Mouse (Mus musculus) v-Abl transformed pro-B cells (cell line): ENCODE measurements at regions not wholly inside any gene's neighbourhood (a gene's known extent, or its start where the extent isn't known, plus 50 kb on each side); places are given as distances from the start of the nearest gene placed in this dataset.

Experiments used
- in situ Hi-C, 2 experiments: fragments of 400-800 bp; cut with MboI; formaldehyde crosslinking; loops; one replicate each; pipeline ENCODE4 v1.15.1; 2025; ENCODE audit not compliant: unreplicated experiment in 2 of 2

DNA sequence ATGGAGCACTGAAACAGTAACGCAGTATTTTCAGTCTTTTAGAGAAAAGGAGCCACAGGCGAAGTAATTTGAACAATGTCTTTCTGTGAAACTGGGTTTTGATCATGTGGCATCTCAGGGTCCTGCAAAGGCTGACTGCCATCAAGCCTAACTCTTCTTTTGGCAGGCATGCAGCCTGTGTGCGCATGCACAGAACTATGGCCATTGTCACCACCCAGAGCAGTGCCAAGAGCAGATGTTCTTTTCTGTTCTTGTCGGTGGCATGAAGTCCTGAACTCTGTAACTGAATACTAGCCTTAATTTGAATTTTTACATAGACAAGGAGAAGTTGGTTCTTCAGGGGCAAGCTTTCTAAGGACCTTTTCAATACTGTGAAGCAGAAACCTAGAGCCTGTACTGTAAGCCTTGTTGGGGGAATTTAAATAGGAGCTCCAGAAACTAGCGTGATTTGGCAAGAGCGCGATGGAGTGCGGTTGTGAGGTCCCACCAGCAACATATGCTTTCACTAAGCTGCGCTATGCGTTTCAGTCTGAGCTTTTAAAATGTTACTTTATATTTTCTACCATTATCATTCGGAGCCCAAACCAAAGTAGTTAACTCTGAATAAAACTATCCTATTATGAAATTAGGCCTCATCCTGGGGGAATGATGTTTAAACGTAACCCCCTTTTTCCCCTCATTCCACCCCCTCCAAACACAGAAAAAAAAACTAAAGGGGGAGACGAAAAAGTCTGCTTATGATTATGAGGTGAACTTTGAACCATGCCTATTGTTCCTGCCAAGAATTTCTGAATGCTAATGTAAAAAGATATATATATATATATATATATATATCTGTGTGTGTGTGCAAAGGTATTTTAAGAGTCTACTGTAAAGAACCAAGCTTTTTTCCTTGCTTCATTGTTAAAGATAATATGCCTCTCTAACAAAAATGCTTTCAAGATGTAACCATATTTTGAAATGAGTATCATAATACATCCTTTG is 606.3 kb downstream of the Nfib start:
- in situ Hi-C loops = no loop called here

- in situ Hi-C loops = no loop called here
Observed at GRCm38 (mm10) chr4:82092296-82093230, 613.0 kb downstream of the Nfib start.

- in situ Hi-C loops = no loop called here
Observed at GRCm38 (mm10) chr4:82089657-82090056, 615.9 kb downstream of the Nfib start.

GRCm38 (mm10) chr4:82083519-82083918 is 622.0 kb downstream of the Nfib start:
- in situ Hi-C loops = no loop called here

DNA sequence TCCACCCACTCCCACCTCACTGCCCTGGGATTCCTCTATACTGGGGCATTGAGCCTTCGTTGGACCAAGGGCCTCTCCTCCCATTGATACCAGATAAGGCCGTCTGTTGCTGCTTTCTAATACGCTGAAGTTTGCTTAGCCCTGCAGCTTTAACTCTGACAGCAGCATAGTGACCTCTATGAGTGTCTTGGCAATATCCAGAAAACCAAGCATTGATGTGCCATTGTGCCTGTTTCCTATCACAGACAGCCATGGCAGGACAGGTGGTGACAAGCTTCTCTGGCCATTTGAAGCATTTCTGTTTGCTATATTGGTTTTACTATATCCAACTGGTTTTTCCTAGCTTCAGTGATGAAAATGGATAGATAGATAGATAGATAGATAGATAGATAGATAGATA is 625.4 kb upstream of the Mpdz start:
- in situ Hi-C loops = no loop called here

GRCm38 (mm10) chr4:82065641-82066358 is 623.2 kb upstream of the Mpdz start:
- in situ Hi-C loops = no loop called here

DNA sequence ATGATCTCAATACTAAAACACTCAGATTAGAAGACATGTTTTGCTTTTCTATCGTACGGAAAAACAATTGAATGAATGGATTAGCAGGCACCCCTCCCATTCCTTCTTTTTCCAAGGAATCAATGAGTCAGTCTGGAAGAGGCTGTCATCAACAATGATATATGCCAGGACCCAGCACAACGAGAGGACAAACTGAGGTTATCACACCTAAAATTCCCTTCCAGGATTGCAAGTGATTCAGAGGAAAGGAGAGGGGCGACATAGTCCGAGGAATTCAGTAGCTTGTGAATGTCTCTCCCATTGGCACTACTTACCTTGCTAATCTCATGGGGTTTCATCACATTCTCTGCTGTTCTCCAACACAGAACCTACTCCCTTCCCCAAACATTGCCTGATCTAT is 620.1 kb upstream of the Mpdz start:
- in situ Hi-C loops = no loop called here

GRCm38 (mm10) chr4:82056671-82057070 is 614.1 kb upstream of the Mpdz start:
- in situ Hi-C loops = no loop called here

DNA sequence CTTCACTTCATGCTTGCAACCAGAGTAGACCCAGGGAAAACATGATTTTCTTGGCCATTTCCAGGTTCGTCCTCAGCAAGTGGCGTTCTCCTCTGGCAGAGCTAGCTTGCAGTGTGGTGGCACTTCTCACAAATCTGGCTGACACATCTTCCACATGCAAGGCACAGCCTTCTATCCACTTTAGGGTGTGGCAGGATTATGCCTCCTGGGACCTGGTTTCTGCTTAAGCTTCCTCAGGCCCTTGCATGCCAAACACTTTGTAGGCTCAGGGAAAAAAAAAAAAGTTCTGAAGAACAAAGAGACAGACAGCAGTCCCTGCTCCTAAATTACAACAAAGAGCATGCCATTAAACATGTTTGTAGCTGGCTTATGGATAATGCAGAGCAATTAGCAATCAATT is 605.6 kb upstream of the Mpdz start:
- in situ Hi-C loops = no loop called here

DNA sequence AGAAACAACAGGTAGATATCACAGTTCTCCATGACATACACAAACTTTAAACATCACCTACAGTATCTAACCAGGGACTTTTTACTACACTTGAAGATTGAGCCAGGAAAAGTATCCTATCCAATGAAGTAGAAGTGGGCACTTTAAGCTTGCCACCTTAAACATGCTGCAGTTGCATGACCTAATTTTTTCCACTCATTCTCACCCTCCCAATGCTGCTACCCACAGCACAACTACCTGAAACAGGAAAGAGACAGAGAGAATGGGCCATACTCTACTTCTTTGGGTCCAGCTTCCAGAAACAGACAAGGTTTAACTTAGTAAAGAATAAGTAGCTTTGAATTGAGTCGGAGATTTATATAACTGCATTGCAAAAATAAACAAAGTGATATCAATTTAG is 594.9 kb upstream of the Mpdz start:
- in situ Hi-C loops = no loop called here

DNA sequence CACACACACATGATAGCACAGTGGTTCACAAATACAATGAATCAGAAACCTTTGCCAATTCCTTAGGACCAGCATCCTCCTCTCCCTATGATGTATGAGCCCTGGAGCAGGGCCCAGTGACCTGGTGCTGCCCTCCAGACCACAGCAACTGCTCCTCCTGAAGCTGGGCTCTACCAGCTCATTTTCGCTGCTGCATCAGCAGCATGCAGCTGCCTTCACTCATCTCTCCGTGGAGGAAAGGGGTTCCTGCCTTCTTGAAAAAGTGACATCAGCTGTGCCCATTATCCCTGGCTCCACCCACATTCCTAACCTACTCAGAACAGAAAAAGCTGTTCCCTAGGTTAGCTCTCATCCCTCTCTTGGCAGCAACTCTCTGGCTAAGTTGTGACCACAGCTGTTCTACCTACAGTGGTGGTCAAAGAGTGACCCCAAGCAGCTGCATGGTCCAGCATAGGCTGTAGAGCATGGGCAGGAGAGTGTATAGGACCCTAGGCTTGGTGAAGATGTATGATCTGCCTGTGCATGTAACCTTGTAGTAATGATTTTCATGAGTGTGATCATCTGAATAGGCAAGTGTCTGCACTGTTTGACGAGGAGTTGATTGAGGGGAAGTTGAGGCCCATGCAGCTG is 592.6 kb upstream of the Mpdz start:
- in situ Hi-C loops = no loop called here

GRCm38 (mm10) chr4:82029237-82029636 is 586.6 kb upstream of the Mpdz start:
- in situ Hi-C loops = no loop called here

GRCm38 (mm10) chr4:82027447-82027881 is 584.8 kb upstream of the Mpdz start:
- in situ Hi-C loops = no loop called here

- in situ Hi-C loops = no loop called here
Observed at GRCm38 (mm10) chr4:82001406-82001732, 558.8 kb upstream of the Mpdz start.

DNA sequence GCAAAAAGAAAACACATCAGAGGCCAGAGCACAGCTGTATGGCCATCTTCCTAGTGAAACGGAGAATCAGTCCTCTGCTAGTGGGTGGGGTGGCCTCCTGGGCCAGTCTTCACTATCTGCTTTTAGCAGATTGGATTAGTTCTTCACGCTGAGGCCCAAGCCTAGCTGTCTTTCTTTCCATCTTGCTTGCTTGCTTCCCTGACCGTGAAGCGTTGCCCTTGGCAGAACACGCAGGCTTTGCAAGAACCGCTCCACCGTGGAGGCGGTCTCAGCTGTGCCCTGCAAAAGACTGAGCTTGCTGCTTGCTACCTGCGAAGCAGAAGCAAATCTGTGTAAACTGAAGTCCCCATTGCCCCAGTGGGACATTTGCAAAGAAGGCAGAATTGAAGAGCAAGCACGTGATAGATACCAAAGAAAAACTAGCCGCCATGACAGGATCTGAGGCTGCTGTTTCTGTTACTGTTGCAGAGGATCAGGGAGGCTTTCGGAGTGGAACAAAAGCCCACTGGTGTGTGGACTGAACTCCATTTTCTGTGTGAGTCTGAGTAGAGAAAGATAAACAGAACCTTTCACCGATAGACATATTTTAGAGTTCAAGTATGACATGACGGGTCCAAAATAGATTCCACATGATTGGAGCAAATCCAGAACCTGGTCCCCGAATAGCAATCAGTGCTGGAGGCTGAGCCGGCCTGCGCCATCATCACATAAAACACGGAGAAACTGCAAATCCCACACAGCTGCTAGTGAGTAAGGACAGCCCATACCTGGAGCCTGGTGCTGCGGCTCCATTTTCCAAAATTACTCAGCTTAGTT is 558.2 kb upstream of the Mpdz start:
- in situ Hi-C loops = no loop called here

- in situ Hi-C loops = no loop called here
Observed at GRCm38 (mm10) chr4:81999654-82000314, 557.2 kb upstream of the Mpdz start.

DNA sequence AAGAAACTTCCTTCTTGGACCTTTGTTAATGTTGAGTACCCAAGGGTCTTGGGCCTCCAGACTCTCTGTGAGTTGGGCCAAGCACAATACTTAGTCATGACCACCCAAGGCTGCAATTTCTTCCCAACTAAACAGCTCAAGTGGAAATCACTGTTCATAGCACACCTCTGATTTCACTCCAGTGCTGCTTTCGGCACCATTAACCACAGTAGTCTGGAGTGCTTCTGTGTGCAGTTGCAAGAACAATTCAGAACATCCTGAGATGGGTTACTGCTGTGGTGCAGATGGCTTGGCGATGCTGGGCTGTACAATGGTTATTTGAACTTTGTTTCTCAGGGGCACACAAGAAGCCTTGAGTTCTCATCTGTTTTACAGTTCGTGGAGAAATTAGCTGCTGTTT is 556.5 kb upstream of the Mpdz start:
- in situ Hi-C loops = no loop called here

GRCm38 (mm10) chr4:81996445-81996844 is 553.8 kb upstream of the Mpdz start:
- in situ Hi-C loops = no loop called here

- in situ Hi-C loops = no loop called here
Observed at GRCm38 (mm10) chr4:81995243-81995642, 552.6 kb upstream of the Mpdz start.
